Mouse (Mus musculus) ovary, postnatal 10 days (tissue): ENCODE measurements at regions not wholly inside any gene's neighbourhood (a gene's known extent, or its start where the extent isn't known, plus 50 kb on each side); places are given as distances from the start of the nearest gene placed in this dataset.

Experiments
- DNase-seq: peaks from one replicate; pipeline ENCODE4 v3.0.0; 2022; ENCODE audit warnings: low spot score

DNA sequence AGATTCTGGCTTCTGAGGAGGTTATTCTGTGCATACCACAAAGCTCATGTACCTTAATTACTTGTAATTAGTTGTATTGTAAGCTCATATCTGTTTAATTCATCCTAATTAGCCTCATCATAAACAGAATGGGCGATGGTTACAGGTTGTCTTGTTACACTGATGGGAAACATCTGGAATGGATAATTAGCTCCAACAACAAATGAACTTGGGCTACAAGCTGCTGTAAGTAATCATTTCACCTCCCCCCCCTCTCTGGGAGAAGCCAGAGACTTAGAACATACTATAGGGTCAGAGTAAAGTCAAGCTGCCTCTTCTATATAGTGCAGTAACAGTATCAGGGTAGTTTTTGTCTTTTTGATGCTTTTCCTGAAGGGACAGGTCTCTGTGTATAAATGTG is 234.5 kb upstream of the Jmjd1c start:
- DNase-seq = no peak

DNA sequence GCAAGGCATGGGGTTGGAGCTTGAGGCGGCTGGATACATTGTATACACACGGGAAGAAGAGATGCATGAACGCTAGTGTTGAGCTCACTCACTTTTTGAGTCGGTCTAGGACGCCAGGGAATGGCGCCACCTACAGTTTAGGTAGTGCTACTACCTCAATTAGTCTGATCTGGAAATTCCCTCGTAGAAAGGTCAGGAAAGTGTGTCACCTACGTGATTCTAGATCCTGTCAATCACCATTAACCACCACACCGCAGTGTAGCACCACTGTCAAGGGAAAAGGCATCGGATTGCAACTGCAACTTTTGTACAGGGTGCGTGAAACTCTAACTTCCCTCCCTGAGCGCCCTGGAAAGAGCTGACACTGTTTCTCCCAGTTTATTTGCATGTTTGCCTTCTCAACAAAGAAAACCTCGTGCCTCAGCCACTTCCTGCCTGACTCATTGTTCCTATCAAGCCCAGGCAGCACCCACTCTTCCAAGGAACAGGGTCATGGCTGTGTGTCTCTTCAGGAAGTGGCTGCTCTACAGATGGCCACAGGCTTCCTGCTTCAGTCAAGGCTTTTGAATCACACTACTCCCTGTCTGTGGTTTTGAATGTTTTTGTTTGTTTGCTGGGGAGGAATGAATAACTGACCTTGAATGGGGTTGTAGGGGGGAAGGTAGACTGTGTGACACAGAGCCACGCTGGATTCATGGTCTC is 231.6 kb upstream of the Jmjd1c start:
- DNase-seq = no peak

DNA sequence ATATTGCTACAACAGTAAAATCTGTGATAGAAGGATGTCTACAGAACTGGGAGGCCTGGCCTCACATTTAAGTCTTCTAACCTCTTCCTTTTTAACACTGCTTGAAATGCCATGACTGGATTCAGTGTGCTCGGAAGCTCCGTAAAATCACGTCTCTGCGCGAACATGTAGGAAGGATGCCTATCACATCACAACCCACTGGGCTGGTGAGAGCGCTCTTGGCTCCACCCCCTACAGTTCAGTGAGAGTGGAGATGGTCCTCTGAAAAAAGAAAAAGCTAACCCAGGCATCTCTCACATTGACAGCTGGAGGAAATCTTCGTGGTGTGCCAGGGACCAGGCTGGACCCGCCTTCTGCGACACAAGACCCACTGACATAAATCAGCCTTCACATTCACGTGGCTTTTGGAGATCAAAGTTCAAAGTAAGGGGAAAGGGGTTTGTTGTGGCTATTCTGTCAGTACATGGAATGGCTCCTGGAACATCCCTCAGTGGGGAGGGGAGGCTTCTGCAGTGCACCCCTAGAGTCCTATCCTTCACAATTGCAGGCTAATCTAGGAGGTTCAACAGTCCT is 230.8 kb upstream of the Jmjd1c start:
- DNase-seq = no peak

DNA sequence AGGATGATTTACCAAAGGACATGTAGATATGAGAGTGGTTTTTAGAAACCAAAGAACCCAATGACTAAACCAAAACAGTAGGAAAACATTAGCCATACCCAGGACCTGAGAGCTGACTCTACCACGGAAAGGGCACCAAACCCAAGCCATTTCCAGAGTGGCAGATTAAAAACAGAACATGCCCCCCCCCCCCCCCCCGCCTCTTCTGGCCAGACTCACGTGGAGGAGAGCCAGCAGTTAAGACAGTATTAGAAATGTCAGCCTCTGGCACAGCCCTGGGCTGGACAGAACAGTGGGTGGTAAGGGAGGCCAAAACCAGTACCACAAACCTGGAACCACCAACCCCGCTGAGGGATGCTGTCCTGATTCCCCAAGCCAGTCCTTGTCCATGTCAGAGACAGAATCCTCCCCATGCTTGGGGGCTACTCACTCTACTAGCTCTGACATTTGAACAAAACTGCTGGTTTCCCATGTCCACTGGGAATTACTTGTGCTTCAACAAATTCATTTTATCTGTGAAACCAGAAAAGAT is 224.7 kb upstream of the Jmjd1c start:
- no peak for DNase-seq

DNA sequence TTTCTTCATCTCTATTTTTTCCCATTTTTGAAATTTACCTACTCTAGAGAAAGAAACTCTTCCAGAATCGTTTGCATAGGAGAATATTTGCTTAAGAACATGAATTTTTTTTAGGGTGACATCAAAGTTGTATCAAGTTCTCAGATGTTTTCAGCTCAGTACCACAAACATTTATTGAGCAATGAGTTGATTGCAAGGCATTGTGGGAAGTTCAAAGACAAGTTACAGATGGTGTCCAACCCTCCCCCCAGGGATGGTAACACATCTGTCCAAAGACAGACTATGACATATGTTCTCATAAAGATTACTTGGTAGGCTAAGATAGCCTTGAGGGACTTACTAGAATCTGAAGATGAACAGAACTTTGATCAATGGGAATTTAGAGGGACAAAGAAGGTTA is 224.3 kb upstream of the Jmjd1c start:
- DNase-seq = no peak

DNA sequence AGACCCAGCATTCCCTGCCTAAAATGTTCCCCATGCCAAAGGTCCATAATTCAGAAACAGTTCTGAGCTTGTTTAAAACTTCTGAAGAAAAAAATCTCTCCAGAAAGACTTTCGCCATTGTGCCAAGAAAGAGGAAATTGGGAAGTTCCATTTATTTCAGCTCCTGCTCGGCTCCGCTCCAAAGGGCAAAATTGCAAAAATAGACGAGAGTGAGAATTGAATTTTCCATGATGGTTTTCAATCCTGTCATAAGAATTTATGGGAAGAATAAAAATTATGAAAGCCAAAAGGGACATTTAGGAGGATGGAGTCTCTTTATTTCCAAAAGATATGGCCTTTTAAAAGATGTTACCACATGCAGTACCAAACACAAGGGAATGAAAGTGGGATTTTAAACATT is 222.5 kb upstream of the Jmjd1c start:
- DNase-seq = no peak

DNA sequence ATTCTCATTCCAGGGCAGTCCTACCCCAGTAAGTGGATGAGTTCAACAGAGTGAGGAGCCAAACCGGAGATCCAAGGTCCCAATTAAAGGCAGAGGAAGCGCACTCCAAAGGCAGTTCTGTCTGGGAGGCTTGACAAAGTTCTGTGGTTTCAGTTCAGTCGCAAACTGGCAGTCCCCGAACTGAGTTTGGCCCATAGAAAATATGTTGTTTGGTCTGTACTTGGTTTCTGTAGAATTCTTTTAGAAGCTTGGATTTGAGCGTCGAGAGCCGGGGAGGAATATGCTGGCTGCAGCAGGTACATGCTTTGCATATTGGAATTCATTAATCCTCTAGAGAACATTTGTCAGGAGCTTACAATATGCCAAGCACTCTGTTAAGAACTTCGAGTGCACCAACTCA is 216.9 kb upstream of the Jmjd1c start:
- no peak for DNase-seq

DNA sequence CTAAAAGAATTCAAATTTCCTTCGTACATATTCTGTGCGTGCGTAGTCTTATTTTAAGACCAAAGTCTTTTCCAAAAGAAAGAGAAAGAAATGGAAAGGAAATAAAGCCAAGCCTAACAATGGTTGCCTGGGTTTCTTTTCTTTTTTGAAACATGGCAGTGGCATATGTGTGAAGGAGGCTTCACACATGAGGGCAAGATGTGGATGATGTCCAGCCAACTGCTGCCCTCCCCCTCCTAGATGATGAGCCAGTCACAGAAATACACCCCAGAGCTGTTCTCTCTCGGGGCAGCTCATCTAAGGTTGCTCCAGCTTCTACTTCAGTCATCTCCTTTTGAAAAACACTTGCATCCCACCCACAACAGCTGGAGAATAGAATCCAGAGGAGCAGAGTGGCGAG is 213.1 kb upstream of the Jmjd1c start:
- no peak for DNase-seq

DNA sequence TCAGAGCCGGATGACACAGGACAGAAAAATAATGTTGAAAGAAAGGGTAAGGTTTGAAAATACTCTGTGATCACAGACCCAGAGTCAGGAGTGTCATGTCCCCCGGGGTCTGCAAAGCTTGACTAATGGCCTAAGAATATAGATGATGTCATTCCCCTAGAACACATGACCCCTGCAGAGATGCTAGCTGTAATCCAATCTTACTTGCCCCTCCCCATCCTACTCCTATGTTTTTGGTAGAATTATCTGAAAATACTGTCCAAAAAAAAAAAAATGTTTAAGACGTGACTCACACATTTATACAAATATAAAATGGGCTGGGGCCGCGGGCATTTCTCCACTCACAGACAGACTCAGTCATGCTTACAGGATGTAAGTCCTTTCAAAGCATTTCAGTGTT is 210.3 kb upstream of the Jmjd1c start:
- DNase-seq = no peak

DNA sequence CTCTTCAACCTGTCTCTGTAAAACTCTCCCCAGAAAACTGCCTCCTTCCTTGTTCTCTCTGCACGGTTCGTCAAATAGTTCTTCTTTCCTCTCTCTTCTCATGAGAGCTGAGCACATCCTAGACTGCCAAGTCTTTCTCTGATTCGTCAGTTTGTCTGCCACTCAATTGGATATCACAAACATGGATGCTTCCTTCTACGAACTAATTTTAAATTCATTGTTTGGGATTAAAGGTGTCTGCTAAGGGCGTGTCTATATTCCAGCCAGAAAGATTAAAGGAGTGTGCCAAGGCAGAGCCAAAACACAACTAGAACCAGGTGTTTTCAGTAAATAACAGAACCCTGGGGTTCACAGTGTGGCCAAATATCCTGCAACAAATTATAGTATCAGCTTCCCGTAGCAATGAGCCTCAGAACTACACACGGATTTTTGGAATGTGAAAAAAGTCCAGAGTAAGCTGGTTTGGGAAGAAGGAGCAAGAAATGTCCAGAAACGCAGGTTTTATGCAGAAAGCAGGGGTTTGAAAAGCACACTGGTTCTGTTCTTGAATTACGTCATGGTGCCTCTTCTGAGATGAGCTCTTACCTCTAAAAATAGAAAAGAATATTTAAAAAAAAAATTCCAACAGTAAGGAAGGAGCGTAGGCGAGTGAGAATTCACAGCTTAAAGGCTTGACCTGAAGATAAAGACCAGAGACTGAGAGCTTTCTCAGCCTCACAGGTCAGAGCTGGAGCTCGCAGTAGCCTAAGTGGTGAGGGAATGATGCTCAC is 206.0 kb upstream of the Jmjd1c start:
- DNase-seq = no peak

DNA sequence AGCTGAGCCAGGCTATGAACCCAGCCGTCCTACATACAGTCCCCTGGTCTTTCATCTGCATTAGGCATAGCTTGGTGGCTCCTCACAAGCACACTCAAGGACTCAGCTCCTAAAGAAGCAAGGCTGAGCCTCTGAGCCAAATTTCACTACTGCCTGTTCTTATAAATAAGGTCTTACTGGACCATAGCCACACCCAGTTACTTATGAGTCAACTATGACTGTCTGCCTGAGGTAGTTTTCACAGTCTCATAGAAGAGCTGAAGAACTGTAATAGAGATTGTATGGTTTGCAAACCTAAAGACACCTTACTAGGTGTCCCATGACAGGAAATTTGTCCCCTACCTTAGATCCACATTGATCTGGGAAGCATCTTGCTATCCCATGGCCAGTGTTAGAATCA is 204.1 kb upstream of the Jmjd1c start:
- DNase-seq = no peak

DNA sequence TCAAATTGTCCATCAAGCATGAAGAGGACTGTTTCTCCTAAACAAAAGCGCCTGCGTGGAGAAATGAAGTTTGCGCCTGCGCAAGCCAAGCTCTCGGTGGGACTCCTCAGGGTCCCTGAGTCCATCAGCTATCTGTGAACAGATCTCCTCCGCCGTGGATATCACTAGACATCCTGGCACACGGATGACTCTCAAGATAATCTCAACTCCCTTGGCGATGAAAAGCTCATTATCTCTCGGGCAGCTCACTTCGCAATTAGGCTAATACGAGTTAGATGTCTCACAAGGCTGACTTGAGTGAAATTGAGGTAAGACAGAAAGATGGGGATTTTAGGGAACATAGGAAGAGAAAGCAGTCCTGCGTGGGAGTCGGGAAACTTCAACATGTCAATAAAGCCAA is 202.1 kb upstream of the Jmjd1c start:
- DNase-seq = no peak

DNA sequence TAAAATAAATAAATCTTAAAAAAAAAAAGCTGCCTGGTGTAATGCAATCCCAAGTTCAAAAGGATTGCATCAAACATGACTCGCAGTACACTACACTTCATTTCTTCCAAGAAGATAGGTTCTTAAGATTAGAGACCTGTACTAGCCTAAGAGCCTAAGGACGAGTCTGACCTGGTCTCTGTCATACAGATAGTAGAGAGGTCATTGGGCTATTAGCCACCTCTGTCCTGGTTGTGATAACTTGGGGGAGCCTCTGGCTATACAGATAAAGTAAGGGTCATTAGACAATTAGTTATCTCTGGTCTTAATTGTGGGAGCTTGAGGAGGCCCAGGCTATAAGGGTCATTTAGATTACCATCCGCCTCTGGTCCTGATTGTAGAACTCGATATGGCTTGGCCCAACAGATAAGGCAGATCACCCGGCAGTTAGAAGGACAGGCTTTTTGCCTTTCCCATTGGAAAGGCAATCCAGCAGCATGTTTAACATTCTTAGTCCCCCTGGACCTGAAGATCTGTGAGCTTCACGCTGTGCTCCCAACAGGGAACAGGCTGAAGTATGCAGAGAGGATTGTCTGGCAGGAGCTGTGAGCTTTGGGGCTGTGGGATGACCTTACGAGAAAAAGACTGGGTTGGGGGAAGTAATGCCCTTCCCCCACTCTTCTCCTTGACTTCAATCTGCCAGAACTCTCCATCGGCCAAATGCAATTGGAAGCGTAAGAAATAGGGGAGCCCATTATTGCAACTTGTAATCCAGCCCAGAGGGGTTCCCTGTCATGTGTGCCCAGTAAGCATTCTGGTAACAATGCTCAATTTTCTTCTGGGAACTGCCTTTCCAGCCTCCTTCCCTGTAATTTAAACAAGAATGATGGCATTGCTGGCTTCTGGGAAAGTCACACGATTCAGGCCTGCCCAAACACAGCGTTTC is 199.0 kb upstream of the Jmjd1c start:
- DNase-seq = no peak

DNA sequence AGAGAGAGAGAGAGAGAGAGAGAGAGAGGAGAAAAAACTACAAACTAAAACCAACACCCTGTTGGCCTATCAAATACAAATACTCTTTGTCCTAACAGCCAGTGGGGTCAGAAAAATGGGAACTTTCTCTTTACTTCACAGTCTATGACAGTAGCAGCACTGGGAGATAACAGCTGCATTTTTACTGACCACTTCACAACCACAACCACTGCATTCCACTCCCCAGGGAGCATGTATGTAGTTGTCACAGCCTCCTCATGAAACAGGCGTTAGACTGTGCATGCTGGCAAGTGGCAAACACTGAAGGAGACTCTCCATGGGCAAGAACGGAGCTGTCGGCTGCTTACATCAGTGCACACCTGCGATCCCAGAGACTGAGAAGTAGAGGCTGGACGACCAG is 196.2 kb upstream of the Jmjd1c start:
- no peak for DNase-seq

DNA sequence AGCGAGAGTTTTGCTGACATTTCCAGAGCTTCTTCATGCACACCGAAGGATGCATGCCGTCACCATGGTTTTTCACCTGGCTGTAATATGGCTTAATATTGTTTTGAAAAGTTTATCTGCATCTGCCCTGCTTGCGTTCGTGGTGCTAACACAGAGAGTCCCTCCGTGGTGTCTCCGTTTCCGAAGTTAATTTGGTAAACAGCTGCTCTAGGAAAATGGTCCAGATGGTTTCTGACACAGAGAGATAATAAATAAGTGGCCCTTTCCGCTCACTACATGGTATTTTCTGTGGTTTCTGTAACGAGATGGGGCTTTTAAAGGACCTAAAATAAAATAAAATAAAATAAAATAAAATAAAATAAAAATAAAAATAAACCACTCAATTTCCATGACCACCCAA is 195.1 kb upstream of the Jmjd1c start:
- no peak for DNase-seq

DNA sequence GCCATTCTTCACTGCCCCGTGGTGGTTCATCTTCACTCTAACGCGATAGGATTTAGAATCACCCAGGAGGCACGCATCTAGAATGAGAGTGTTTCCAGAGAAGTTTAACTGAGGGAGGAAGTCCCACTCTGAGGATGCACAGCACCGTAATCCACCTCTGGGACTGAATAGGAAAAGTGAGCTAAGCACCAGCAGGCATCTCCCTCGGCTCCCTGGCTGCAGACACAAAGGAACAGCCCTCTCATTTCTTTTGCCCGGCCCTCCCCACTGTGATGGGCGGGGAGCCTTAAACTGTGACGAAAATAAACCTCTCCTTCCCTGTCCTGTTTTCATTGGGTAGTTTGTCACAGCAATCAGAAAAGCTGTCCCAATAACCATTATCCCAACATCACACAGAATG is 194.1 kb upstream of the Jmjd1c start:
- no peak for DNase-seq

DNA sequence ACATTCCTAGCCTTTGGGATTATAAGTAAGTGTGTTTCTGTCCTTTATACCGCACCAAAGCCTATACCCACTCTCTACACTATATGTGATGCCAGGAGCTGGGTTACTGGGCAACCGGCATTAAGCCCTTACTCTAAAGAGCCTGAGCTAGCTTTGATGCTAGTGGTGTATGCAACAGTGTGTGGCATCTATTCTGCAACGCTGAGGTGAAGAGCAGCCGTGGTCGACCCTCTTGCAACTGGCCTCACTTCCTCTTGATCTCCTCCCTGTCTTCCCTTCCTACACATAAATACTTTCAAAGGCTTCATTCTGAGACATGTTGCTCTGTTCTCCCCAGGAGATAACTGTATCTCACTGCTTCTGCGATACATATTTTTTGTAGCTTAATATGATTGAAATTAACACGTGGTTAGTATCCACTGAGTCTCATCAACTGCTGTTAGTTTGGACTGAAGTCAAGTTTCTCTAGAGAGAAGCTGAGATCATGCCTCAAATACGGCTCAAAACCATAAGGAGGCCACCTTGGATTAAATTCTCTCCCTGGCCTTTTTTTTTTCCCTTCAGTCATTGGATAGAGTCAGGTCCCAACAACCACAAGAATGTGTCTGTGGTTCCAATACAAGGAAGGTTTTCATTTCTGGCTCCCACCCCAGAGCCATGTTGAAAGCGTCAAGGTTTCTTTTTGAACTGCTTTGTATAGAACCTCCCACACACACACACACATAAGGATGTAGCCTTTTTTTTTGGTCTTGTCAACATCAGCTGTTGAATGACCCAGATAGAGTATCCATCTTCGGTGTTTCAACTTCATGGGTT is 191.2 kb upstream of the Jmjd1c start:
- DNase-seq = no peak

DNA sequence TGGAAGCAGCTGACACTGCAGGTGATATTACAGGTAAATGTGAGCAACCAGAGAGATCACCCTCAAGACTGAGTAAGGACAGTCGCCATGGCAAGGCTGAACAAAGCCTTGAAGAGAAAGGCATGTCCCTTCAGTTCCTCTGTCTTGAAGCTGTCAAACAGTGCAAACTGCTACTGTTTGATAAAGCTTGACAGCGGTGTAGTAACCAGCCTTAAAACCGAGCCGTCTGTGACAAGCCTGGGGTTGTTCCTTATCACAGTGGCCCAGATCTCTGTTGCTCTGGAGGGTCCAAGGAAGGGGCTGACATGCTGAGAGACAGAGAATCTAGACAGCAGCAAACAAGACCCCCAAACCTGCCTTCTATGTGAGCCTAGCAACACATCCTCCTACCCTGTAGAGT is 188.1 kb upstream of the Jmjd1c start:
- DNase-seq = no peak

DNA sequence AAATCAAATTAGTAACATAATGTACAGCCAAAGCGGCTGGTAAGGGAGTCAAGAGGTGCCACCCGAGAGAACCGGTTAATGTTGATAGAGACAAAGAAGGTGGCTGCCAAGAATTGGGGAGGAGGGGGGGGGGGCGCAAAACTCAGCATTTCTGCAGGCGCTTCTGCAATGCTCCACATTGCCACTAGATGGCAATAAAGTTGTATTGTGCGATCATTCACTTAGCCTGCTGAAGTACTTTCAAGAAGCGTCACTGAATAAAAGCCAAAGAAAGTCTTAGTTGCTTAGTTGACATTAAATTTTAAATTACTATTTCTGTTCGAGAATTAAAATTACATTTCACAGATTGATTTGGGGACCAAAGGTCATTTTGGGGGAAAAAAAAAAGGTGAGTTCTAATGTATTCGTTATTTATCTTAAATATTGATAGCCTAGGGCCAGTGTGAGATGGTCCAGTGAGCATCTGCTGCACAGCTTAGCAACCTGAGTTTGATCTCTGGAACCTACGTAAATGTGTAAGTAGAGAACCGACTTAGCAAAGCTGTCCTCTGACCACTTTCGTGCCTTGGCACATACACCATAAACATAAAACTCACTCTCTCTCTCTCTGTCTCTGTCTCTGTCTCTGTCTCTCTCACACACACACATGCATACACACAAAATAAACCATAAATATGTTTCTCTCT is 186.6 kb upstream of the Jmjd1c start:
- DNase-seq = no peak

DNA sequence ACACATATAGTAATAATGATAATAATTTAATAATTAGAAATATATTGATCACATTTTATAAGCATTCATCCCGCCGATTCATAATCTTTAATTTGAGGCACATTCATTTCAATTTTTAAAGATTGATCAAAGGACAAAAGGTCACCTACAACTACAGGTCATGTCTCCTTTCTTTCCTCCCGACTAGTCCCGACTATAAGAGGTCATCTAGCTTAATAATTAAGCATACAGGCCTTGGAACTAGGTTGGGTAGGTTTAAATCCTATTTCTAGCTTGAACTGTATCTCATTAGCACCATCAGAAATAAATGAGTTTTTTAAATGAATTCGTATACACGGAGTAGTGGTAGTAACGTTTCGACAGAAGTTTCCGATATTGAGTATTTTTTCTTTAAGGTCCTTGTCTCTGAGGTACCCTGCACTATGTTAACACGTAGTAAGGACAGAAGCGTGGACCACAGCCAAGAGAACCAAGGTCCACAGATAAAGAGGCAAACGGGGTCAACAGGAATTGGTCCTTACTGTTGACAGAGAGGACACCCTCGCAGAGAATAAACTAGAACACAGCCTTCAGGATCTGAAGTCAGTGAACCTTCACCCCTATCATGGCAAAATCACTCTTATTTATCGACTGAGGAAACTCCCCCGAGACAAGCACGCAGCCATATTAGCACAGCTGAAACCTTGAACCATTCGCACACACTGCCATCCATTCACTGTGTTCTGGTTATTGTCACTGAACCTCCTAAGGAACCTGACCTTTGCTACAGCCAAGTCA is 185.8 kb upstream of the Jmjd1c start:
- DNase-seq = no peak
